Mouse (Mus musculus): ENCODE results near the gene Adam12. TPM values are rescaled to one million over a fixed set of nuclear protein-coding genes. Genes with fewer than 3 reads are reported as not detected.

Adam12 gene
- polyA plus RNA-seq, 1 experiment, result 1.5 TPM

DNA sequence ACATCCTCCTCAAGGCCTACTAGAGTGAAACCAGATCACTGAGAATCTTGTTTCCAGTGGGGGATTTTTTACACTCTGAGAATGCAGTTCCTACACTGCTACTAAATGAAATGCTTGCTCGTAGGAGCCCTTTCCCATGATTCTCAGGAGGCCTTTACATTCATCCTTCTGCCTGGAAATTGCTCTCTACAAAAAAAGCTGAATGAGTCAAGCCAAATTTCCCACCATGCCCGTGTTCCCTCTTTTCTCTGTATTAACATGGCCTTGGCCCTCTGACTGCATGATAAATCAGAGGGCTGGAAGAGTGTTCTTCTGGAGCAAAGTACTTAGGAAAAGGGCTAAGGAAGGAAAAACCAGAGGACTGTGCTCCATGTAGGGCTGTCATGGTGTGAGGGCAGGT is 138.1 kb downstream of the Adam12 start:
- TF ChIP-seq CTCF (IDR thresholded peaks at IDR 0.05; ENCODE audit: low read depth, low read length) (no peak), EP300 (IDR thresholded peaks at IDR 0.05; ENCODE audit: insufficient read depth, low read depth, low read length) (no peak), POLR2A (IDR thresholded peaks at IDR 0.05; ENCODE audit: insufficient read depth, low read length) (no peak)
- Histone ChIP-seq H3K4me3 (ENCODE audit: low read depth, low read length) (no peak overlapping the region), H3K36me3 (ENCODE audit: control insufficient read depth, insufficient read depth, low read length, poor library complexity, severe bottlenecking) (no peaks in the 10 kb centered on the region), H3K27me3 (ENCODE audit: control insufficient read depth, insufficient read depth, low read length, poor library complexity, severe bottlenecking) (no peaks in the 10 kb centered on the region), H3K9me3 (replicated peaks; ENCODE audit: control insufficient read depth, insufficient read depth, low read length, poor library complexity, severe bottlenecking) (no peaks in the 10 kb centered on the region), H3K4me1 (ENCODE audit: control insufficient read depth, insufficient read depth, low read length) (no peaks in the 10 kb centered on the region), H3K9ac (ENCODE audit: low read depth, poor library complexity, severe bottlenecking) (no peak overlapping the region), H3K27ac (ENCODE audit: insufficient read depth, low read length) (no peak overlapping the region)

GRCm38 (mm10) chr7:134090764-134091163 is 141.2 kb downstream of the Adam12 start:
- H3K4me1 ChIP-seq (ENCODE audit: control insufficient read depth, insufficient read depth, low read length), result no peaks in the 10 kb centered on the region
- no peaks in the 10 kb centered on the region for H3K27me3 ChIP-seq (ENCODE audit: control insufficient read depth, insufficient read depth, low read length, poor library complexity, severe bottlenecking)
- H3K4me3 ChIP-seq (ENCODE audit: low read depth, low read length), result no peak overlapping the region
- no peaks in the 10 kb centered on the region for H3K9me3 ChIP-seq (replicated peaks; ENCODE audit: control insufficient read depth, insufficient read depth, low read length, poor library complexity, severe bottlenecking)
- H3K9ac ChIP-seq (ENCODE audit: low read depth, poor library complexity, severe bottlenecking), result no peak overlapping the region
- no peak overlapping the region for H3K27ac ChIP-seq (ENCODE audit: insufficient read depth, low read length)
- TF ChIP-seq EP300 (IDR thresholded peaks at IDR 0.05; ENCODE audit: insufficient read depth, low read depth, low read length), result no peak
- no peak for TF ChIP-seq CTCF (IDR thresholded peaks at IDR 0.05; ENCODE audit: low read depth, low read length)
- no peak for TF ChIP-seq POLR2A (IDR thresholded peaks at IDR 0.05; ENCODE audit: insufficient read depth, low read length)
- H3K36me3 ChIP-seq (ENCODE audit: control insufficient read depth, insufficient read depth, low read length, poor library complexity, severe bottlenecking), result no peaks in the 10 kb centered on the region

DNA sequence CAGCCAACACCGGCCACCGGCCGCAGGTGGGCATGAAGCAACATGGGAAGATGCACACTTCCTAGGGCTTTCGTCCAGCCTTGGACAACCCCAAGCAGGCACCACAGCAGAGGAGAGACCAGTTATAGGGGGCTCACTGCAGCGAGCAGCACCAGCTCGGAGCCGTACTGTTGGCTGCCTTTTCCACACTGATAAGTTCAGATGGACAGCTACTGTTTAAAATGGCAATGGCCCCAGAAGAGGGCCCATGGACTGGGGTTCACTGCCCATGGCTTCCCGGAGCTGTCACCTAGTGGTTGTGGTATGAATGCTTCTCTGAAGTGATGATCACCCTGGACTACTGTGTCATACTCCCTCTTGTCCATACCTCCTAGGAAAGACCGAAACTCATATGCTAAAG is 141.7 kb downstream of the Adam12 start:
- Histone ChIP-seq H3K27me3 (ENCODE audit: control insufficient read depth, insufficient read depth, low read length, poor library complexity, severe bottlenecking) (no peaks in the 10 kb centered on the region), H3K9ac (ENCODE audit: low read depth, poor library complexity, severe bottlenecking) (no peak overlapping the region), H3K27ac (ENCODE audit: insufficient read depth, low read length) (no peak overlapping the region), H3K4me3 (ENCODE audit: low read depth, low read length) (no peak overlapping the region), H3K4me1 (ENCODE audit: control insufficient read depth, insufficient read depth, low read length) (no peaks in the 10 kb centered on the region), H3K9me3 (replicated peaks; ENCODE audit: control insufficient read depth, insufficient read depth, low read length, poor library complexity, severe bottlenecking) (no peaks in the 10 kb centered on the region), H3K36me3 (ENCODE audit: control insufficient read depth, insufficient read depth, low read length, poor library complexity, severe bottlenecking) (no peaks in the 10 kb centered on the region)
- TF ChIP-seq POLR2A (IDR thresholded peaks at IDR 0.05; ENCODE audit: insufficient read depth, low read length) (no peak), EP300 (IDR thresholded peaks at IDR 0.05; ENCODE audit: insufficient read depth, low read depth, low read length) (no peak), CTCF (IDR thresholded peaks at IDR 0.05; ENCODE audit: low read depth, low read length) (no peak)

GRCm38 (mm10) chr7:134088548-134089347 is 143.2 kb downstream of the Adam12 start:
- no peaks in the 10 kb centered on the region for H3K36me3 ChIP-seq (ENCODE audit: control insufficient read depth, insufficient read depth, low read length, poor library complexity, severe bottlenecking)
- no peaks in the 10 kb centered on the region for H3K27me3 ChIP-seq (ENCODE audit: control insufficient read depth, insufficient read depth, low read length, poor library complexity, severe bottlenecking)
- no peak for TF ChIP-seq POLR2A (IDR thresholded peaks at IDR 0.05; ENCODE audit: insufficient read depth, low read length)
- no peak for TF ChIP-seq CTCF (IDR thresholded peaks at IDR 0.05; ENCODE audit: low read depth, low read length)
- TF ChIP-seq EP300 (IDR thresholded peaks at IDR 0.05; ENCODE audit: insufficient read depth, low read depth, low read length), result no peak
- H3K4me3 ChIP-seq (ENCODE audit: low read depth, low read length), result no peak overlapping the region
- H3K9ac ChIP-seq (ENCODE audit: low read depth, poor library complexity, severe bottlenecking), result no peak overlapping the region
- H3K27ac ChIP-seq (ENCODE audit: insufficient read depth, low read length), result no peak overlapping the region
- no peaks in the 10 kb centered on the region for H3K9me3 ChIP-seq (replicated peaks; ENCODE audit: control insufficient read depth, insufficient read depth, low read length, poor library complexity, severe bottlenecking)
- H3K4me1 ChIP-seq (ENCODE audit: control insufficient read depth, insufficient read depth, low read length), result no peaks in the 10 kb centered on the region

DNA sequence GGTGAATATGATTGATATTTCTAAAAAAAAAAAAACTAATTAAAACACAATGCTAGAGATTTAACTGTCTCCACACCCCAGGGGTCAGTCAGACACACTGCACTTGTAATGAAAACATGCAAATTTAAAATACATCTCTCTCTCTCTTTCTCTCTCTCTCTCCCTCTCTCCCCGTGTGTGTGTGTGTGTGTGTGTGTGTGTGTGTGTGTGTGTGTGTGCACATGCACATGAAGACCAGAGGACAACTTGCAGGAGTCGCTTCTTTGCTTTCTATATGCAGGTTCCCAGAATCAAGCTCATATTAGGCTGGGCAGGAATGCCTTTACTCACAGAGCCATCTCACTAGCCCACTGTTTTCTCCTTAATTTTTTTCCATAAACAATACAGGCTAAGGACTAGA is 146.6 kb downstream of the Adam12 start:
- no peaks in the 10 kb centered on the region for H3K4me1 ChIP-seq (ENCODE audit: control insufficient read depth, insufficient read depth, low read length)
- no peak overlapping the region for H3K4me3 ChIP-seq (ENCODE audit: low read depth, low read length)
- no peak overlapping the region for H3K9ac ChIP-seq (ENCODE audit: low read depth, poor library complexity, severe bottlenecking)
- H3K9me3 ChIP-seq (replicated peaks; ENCODE audit: control insufficient read depth, insufficient read depth, low read length, poor library complexity, severe bottlenecking), result no peaks in the 10 kb centered on the region
- H3K27me3 ChIP-seq (ENCODE audit: control insufficient read depth, insufficient read depth, low read length, poor library complexity, severe bottlenecking), result no peaks in the 10 kb centered on the region
- no peak for TF ChIP-seq EP300 (IDR thresholded peaks at IDR 0.05; ENCODE audit: insufficient read depth, low read depth, low read length)
- TF ChIP-seq POLR2A (IDR thresholded peaks at IDR 0.05; ENCODE audit: insufficient read depth, low read length), result no peak
- TF ChIP-seq CTCF (IDR thresholded peaks at IDR 0.05; ENCODE audit: low read depth, low read length), result no peak
- H3K36me3 ChIP-seq (ENCODE audit: control insufficient read depth, insufficient read depth, low read length, poor library complexity, severe bottlenecking), result no peaks in the 10 kb centered on the region
- no peak overlapping the region for H3K27ac ChIP-seq (ENCODE audit: insufficient read depth, low read length)

DNA sequence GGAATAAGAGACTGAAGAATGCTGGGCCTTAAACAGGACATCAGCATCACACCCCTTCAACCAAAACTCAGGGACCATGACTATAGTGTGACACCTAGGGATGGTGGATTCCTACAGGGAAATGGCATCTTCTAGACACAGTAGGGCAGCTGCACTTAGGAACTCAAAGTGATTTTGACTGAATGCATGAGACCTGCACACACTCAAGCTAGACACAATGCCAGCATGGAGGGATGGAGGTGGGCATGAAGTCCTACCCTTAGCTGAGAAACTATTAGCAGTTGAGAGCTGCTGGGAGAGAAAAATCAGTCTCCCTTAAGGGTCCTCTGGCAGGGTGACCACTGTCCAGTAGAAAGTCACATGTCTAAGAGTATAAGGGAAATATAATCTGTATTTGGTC is 147.0 kb downstream of the Adam12 start:
- H3K36me3 ChIP-seq (ENCODE audit: control insufficient read depth, insufficient read depth, low read length, poor library complexity, severe bottlenecking), result no peaks in the 10 kb centered on the region
- no peak for TF ChIP-seq CTCF (IDR thresholded peaks at IDR 0.05; ENCODE audit: low read depth, low read length)
- TF ChIP-seq POLR2A (IDR thresholded peaks at IDR 0.05; ENCODE audit: insufficient read depth, low read length), result no peak
- no peak for TF ChIP-seq EP300 (IDR thresholded peaks at IDR 0.05; ENCODE audit: insufficient read depth, low read depth, low read length)
- no peak overlapping the region for H3K27ac ChIP-seq (ENCODE audit: insufficient read depth, low read length)
- H3K4me3 ChIP-seq (ENCODE audit: low read depth, low read length), result no peak overlapping the region
- no peaks in the 10 kb centered on the region for H3K27me3 ChIP-seq (ENCODE audit: control insufficient read depth, insufficient read depth, low read length, poor library complexity, severe bottlenecking)
- no peaks in the 10 kb centered on the region for H3K9me3 ChIP-seq (replicated peaks; ENCODE audit: control insufficient read depth, insufficient read depth, low read length, poor library complexity, severe bottlenecking)
- no peak overlapping the region for H3K9ac ChIP-seq (ENCODE audit: low read depth, poor library complexity, severe bottlenecking)
- no peaks in the 10 kb centered on the region for H3K4me1 ChIP-seq (ENCODE audit: control insufficient read depth, insufficient read depth, low read length)

Data from ES-Bruce4 (cell line).